Mouse (Mus musculus) adrenal gland, postnatal 14 days (tissue): ENCODE measurements around the gene Rab11fip3. TPM values are rescaled to one million over a fixed set of nuclear protein-coding genes. Genes with fewer than 3 reads are reported as not detected.
"Not testable (repeated sequence)": the region's sequence is repeated elsewhere in the genome, so short reads cannot be mapped to it uniquely, and the experiment has no call there.

Experiments
- DNase-seq: peaks from one replicate; pipeline ENCODE4 v3.0.0; 2021; ENCODE audit warnings: mixed read lengths
- long read RNA-seq, 2 experiments: library from polyadenylated mRNA; stranded (forward); transcript quantifications; one replicate each; pipeline ENCODE4 v2.0.0; 2021
- total RNA-seq: library from RNA; stranded (reverse); gene quantifications from 2 replicates; pipeline ENCODE4 v1.2.3, GENCODE M21; 2021

The Rab11fip3 gene
- total RNA-seq = 18.6 and 19.0 TPM in 2 replicates
- long read RNA-seq, experiment 1, full-length matches to known transcripts = 7 of 14 reads
- long read RNA-seq, experiment 1, partial matches to known transcripts = 3 of 14 reads
- long read RNA-seq, experiment 1, other reads (novel, unspliced or antisense) = 4 of 14 reads
- long read RNA-seq, experiment 2, full-length matches to known transcripts = 9 of 14 reads
- long read RNA-seq, experiment 2, partial matches to known transcripts = 2 of 14 reads
- long read RNA-seq, experiment 2, other reads (novel, unspliced or antisense) = 3 of 14 reads

DNA sequence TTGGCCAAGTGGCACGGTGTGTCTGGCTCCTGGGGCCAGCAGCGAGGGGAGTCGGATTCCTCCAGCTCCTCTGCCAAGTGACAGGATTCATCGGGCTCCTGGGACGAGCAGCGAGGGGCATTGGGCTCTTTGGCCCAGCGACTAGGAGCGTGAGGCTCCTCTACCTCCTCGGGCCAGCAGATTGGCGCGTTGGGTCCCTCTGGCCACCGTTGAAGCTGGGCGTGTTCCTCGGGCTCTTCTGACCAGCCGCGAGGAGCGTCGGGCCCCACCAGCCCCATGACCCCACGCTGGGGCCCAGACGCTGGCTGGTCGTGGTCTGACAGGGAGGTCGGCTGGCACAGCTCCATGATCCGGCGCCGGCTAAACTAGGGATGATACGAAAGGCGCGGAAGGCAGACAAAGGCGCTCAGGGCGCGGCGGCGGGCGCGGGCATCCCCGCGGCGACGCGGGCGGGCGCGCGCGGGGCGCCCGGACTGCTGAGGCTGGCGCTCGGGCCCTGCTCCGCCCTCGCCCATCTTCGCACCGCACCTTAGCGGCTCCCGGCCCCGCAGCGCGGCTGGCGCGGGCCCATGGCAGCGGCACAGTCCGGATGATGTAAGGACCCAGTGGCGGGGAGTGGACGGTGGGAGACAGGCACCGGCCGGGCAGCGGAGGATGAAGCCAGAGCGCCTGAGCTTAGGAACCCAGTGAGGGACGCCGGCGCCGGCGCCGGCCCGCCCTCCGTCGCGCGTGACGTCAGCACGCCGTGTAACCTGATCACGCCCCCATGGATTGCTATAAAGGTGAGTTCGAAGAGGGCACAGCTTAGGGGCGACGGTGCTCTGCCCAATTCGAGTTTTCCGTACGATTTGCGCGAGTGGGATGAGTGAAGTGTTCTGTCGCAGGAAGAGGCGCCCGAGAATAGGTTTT lies at the start of gene Rab11fip3:
Gene Rab11fip3 (minus strand): TSS at position 725 of the 909 bp plus-strand sequence.
- peak; percentile 88 for DNase-seq

GRCm38 (mm10) chr17:26116503-26117258 lies 47.3 kb upstream of the Rab11fip3 start:
- DNase-seq = no peak

GRCm38 (mm10) chr17:26115956-26116487 lies 46.7 kb upstream of the Rab11fip3 start:
- DNase-seq = no peak

GRCm38 (mm10) chr17:26115205-26115898 lies 46.0 kb upstream of the Rab11fip3 start:
- DNase-seq = no peak

DNA sequence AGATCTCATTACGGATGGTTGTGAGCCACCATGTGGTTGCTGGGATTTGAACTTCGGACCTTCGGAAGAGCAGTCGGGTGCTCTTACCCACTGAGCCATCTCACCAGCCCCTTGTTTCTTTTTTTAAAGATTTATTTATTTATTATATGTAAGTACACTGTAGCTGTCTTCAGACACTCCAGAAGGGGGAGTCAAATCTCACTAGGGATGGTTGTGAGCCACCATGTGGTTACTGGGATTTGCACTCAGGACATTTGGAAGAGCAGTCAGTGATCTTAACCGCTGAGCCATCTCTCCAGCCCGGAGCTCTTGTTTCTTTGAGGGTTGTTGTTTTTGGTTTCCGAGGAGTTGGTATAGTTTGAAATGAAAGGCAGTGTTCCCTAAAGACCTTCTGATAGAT lies 45.1 kb upstream of the Rab11fip3 start:
- DNase-seq = not testable (repeated sequence)

DNA sequence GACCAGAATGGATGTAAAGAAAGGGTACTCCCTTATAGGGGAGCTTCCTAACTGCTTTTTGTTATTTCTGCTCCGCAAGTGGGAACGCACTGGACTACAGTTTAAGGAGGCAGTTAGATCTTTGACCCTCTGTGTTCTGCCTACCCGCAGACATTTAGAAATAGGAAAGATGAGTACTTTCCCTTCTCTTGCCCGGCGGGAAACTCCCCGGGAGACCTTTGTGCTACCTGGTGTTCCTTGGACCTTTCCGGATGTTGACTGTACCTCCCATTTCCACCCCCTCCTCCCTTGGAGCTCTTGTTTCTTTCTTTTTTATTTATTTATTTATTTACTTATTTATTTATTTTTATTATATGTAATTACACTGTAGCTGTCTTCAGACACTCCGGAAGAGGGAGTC lies 44.7 kb upstream of the Rab11fip3 start:
- no peak for DNase-seq

DNA sequence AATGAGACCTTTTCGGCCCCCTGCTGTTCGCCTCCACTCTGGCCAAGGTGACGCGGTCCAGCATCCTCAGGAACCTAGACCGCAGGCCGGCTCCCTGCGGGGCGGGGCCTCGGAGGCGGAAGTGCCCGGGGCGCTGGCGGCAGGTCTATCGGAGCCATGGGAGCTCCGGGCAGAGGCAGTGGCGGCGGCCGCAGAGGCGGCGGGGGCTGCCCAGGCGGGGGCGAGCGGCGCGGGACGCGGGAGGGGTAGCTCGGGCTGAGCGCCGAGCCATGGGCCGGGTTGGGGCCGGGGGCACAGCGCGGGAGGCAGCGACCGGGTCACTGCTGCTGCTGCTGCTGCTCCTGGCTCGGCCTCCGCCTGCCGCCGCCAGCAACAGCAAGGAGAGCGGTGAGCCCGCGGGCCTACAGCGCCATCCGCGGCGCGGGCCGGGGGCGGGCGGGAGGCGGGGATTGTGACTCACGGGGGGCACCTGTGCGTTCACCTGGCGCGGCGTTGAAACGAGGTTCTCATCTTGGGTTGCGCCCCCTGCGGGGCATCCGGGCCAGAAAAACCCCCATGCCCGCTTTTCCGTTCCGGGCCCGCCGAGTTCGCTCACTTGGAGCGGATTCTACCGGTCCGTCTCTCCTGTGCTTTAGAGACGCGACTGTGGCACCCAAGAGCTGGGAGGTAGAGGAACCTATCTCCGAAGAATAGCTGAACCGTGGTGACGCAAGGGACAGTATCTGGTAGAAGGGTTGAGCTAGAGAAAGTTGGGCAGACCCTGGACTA lies 44.0 kb upstream of the Rab11fip3 start, which contains the start of gene Tmem8:
Gene Tmem8 (plus strand): TSS at position 119 of the 768 bp plus-strand sequence.
- peak; percentile 86 for DNase-seq

DNA sequence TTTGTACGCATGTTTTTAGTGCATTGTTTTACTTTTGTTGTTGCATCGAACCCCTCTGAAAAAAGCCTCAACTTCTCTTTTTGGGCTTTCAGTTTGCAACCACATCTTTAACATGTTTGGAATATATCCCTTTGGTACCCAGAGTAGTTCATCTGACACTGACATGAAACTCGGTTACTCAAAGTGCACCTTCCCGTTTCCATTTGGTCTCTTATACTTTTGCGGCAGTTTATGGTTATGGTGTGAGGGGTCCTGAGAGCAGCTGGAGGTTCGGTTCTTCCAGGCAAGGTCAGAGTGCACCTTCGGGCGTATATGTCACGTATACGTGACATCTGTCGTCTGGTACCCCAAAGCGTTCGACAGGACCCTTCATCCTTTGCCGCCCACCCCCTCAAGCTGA lies 43.4 kb upstream of the Rab11fip3 start:
- no peak for DNase-seq

GRCm38 (mm10) chr17:26111722-26112121 lies 42.4 kb upstream of the Rab11fip3 start:
- no peak for DNase-seq

GRCm38 (mm10) chr17:26111024-26111423 lies 41.7 kb upstream of the Rab11fip3 start:
- no peak for DNase-seq

DNA sequence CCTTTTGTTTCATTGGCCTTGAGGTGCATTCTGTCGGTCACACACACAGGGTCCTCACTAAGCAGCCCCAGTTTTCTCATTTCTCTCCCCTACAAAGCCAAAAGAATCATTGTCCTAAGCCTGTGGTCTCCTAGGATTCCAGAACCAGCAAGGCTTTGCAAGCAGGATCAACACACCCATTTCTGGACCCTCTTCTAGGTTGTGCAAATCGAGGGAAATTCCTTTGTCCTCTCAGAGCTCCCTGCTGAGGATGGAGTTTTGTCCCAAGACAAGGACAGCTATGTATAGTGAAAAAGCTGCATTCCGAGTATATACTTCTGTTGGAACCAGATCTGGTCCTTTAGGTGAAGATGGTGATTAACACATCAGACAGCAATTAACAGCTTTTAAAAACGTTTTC lies 40.8 kb upstream of the Rab11fip3 start:
- no peak for DNase-seq

DNA sequence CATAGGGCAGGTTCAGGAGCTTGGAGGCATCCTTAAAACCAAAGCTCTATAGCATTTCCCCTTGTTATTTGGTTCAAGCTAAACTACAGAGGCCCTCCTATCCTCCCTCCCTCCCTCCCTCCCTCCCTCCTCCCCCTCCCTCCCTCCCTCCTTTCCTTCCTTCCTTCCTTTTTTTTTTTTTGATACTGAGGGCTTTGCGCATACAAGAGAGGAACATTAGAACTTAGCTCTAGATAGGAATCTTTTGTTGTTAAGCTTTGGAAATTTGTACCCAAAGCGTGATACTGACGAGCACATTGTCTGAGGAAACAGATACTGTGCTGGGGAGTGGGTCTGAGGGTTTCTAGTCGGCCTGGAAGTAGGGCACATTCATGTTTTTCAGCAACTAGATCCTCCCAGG lies 36.3 kb upstream of the Rab11fip3 start:
- no peak for DNase-seq

DNA sequence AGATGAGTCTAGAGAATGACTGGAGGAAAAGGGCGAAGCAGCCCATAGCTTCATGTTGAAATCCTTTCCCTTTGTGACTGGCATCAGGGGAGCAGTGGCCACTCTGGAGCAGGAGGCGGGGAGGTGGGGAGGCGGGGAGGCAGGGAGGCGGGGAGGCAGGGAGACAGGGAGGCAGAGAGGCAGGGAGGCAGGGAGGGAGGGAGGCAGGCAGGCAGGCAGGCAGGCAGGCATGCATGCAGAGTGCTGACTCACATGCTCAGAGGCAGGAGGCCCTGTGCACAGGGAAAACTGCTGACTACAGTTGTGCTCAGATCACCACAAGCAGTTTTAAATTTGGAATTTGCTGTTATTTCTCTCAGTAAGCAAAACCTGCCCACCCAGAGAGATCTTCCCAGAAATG lies 32.1 kb upstream of the Rab11fip3 start:
- peak; percentile 40 for DNase-seq

GRCm38 (mm10) chr17:26100166-26100565 lies 30.8 kb upstream of the Rab11fip3 start:
- DNase-seq = no peak

DNA sequence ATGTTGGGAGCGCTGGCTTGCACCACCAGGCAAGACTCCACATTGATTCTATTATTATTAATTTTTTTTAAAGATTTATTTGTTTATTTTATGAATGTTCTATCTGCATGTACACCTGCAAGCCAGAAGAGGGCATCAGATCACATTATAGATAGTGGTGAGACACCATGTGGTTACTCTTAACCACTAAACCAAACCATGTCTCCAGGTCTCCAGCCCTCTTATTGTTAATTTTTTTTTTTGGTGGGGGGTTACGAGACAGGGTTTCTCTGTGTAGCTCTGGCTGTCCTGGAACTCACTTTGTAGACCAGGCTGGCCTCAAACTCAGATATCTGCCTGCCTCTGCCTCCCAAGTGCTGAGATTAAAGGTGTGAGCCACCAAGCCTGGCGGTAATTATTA lies 30.0 kb upstream of the Rab11fip3 start:
- not testable (repeated sequence) for DNase-seq

- DNase-seq = no peak
Measured at GRCm38 (mm10) chr17:26098461-26098860, 29.1 kb upstream of the Rab11fip3 start.

GRCm38 (mm10) chr17:26095121-26095740 lies 25.9 kb upstream of the Rab11fip3 start, which contains the start of gene Nme4:
Nme4 (minus strand) TSS chr17:26095602.
- DNase-seq = peak; percentile 64

DNA sequence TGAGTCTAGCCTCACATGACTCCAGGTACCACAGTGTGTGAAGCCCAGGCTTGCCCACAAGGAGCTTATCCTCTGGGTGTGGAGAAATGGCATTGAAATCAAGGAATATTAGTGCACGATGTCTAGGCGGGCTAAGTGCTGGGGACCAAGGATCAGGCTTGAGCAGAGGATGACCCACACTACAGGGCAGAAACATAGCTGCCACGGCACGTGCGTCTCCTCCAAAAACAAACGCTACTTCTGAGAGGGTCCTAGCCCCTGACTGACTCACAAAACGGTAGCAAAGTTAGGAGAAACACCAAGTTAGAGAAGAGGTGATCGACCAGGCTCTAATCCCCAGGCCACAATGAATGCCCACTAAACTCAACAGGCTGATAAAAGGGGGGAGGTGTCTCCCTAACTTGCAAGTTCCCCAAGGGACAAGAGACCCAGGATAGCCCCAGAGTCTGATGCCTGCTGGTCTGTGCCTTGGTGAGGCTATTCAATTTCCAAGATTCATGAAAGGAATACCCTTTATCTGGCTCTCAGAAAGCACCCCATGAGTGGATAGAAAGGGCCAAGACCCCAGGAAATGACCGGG lies 25.3 kb upstream of the Rab11fip3 start:
- DNase-seq = no peak

GRCm38 (mm10) chr17:26089905-26090632 lies 20.7 kb upstream of the Rab11fip3 start, which contains the start of gene Decr2:
Decr2 (minus strand) TSS chr17:26090337.
- peak; percentile 95 for DNase-seq
